Mouse (Mus musculus): ENCODE results near the gene Syt12. TPM values are rescaled to one million over a fixed set of nuclear protein-coding genes. Genes with fewer than 3 reads are reported as not detected.

The Syt12 gene
- 0.64 and 0.74 TPM in 2 replicates for polyA plus RNA-seq (2015; fragmentation: Nextera tagmentation; extraction: Ambion mirVana)

GRCm38 (mm10) chr19:4477345-4478189, at the start of gene Syt12:
TSS of gene Syt12 (minus strand) at chr19:4477447.

GRCm38 (mm10) chr19:4509986-4510963, 33.0 kb upstream of the Syt12 start, which contains the start of gene Pcx:
TSS of gene Pcx (plus strand) at chr19:4510472.

GRCm38 (mm10) chr19:4498062-4498933, 21.1 kb upstream of the Syt12 start, which contains the start of gene 2010003K11Rik:
TSS of gene 2010003K11Rik (minus strand) at chr19:4498583.

GRCm38 (mm10) chr19:4439161-4439801, 38.0 kb downstream of the Syt12 start, which contains the start of gene Rhod:
TSS of gene Rhod (minus strand) at chr19:4439432.

GRCm38 (mm10) chr19:4397798-4398629, 79.2 kb downstream of the Syt12 start, which contains the start of gene Kdm2a:
TSS of gene Kdm2a (minus strand) at chr19:4398285.

Other genes with a start within 250 kb of the Syt12 start
- 44.5 and 63.8 TPM in 2 replicates for gene Pold4, start 245.5 kb downstream of the Syt12 start, polyA plus RNA-seq (2015; fragmentation: Nextera tagmentation; extraction: Ambion mirVana)
- gene Ssh3, start 208.3 kb downstream of the Syt12 start, polyA plus RNA-seq (2015; fragmentation: Nextera tagmentation; extraction: Ambion mirVana) = 19.2 and 19.3 TPM in 2 replicates
- 7.9 and 8.3 TPM in 2 replicates for gene Ankrd13d, start 194.3 kb downstream of the Syt12 start, polyA plus RNA-seq (2015; fragmentation: Nextera tagmentation; extraction: Ambion mirVana)
- 12.7 and 15.0 TPM in 2 replicates for gene Grk2, start 171.2 kb downstream of the Syt12 start, polyA plus RNA-seq (2015; fragmentation: Nextera tagmentation; extraction: Ambion mirVana)
- gene Kdm2a, start 79.2 kb downstream of the Syt12 start, polyA plus RNA-seq (2015; fragmentation: Nextera tagmentation; extraction: Ambion mirVana) = 18.6 and 21.3 TPM in 2 replicates
- 25.0 and 28.7 TPM in 2 replicates for gene Rhod, start 38.0 kb downstream of the Syt12 start, polyA plus RNA-seq (2015; fragmentation: Nextera tagmentation; extraction: Ambion mirVana)
- not detected in 2 replicates for gene 2010003K11Rik, start 21.1 kb upstream of the Syt12 start, polyA plus RNA-seq (2015; fragmentation: Nextera tagmentation; extraction: Ambion mirVana)
- gene Pcx, start 33.0 kb upstream of the Syt12 start, polyA plus RNA-seq (2015; fragmentation: Nextera tagmentation; extraction: Ambion mirVana) = 5.5 and 6.2 TPM in 2 replicates
- gene Lrfn4, start 138.2 kb upstream of the Syt12 start, polyA plus RNA-seq (2015; fragmentation: Nextera tagmentation; extraction: Ambion mirVana) = 1.5 and 1.7 TPM in 2 replicates
- 35.6 and 38.2 TPM in 2 replicates for gene Rce1, start 148.2 kb upstream of the Syt12 start, polyA plus RNA-seq (2015; fragmentation: Nextera tagmentation; extraction: Ambion mirVana)
- gene Gm960, start 221.2 kb upstream of the Syt12 start, polyA plus RNA-seq (2015; fragmentation: Nextera tagmentation; extraction: Ambion mirVana) = 1.2 and 1.6 TPM in 2 replicates
- 0.84 and 0.91 TPM in 2 replicates for gene Sptbn2, start 233.7 kb upstream of the Syt12 start, polyA plus RNA-seq (2015; fragmentation: Nextera tagmentation; extraction: Ambion mirVana)

Data from urinary bladder, postnatal 0 days (tissue).